Mouse (Mus musculus) Muller cell, postnatal 12 days (primary cell): ENCODE data around the gene Plekhg1.

Experiments
- DNase-seq: peaks from one replicate; pipeline ENCODE4 v3.0.0-alpha.2; 2015; ENCODE audit errors: inconsistent ontology term

Plekhg1 gene

DNA sequence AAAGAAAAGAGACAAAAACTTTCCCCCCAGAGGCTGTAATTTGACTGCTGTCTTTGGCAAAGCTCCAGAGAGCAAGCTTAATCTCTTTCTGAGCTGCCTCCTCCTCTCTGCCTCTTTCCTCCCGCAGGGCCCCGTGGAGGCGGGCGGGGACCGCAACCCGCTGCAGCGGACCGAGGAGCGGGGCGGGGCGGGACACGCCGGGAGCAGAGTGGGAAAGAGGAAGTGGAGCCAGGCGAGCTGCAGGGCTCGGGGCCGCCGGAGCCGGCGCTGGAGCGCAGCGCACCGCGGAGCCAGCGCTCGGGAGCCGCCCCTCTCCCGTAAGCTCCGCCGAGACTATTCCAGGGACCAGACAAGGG lies at the start of gene Plekhg1:
TSS of gene Plekhg1 (plus strand) at position 217 of the 356 bp plus-strand sequence.
- DNase-seq, result peak; percentile 90

DNA sequence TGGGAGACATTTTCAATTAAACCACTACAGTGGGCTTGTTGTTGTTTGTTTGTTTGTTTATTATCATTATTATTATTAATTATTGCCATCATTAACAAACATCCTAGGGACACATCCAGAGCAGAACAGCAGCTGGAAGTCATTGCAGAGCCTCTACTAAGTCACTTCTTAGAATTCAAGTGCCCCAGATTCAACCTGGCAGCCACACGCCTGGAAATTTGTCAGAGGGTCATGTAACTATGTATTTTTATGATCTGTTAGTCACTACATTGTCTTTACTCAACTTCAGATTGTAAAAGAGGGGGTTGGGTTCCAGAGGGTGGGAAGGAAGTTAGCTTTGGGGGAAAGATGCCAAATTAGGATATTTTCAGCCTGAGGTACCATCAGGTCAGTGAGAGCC lies 47.4 kb upstream of the Plekhg1 start:
- no peak for DNase-seq

DNA sequence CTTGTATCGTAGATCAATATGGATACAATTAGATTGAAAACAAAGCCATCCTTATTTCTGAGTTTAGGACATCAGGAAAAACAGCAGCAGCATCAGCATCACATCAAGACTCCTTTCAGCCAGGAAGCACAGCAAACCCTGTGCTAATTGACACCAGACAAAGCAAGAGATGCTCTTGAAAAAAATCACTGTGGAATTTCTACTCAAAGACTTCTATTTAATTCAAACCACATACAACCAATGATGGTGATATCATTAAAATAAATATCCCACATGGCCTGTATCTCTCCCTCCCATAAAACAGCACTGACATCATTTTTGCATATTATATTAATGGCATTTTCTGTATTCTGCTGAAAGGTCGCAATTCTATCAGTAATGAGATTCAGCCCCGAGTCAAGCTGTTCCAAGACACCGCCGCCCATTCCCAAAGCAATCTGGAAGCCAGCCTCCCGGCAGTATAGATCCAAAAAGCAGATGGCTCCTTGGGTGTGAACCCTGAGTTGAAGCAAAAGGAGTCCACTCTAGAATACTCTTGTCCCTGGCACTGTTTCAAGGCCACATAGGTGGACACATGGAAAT lies 46.4 kb upstream of the Plekhg1 start:
- DNase-seq, result no peak

DNA sequence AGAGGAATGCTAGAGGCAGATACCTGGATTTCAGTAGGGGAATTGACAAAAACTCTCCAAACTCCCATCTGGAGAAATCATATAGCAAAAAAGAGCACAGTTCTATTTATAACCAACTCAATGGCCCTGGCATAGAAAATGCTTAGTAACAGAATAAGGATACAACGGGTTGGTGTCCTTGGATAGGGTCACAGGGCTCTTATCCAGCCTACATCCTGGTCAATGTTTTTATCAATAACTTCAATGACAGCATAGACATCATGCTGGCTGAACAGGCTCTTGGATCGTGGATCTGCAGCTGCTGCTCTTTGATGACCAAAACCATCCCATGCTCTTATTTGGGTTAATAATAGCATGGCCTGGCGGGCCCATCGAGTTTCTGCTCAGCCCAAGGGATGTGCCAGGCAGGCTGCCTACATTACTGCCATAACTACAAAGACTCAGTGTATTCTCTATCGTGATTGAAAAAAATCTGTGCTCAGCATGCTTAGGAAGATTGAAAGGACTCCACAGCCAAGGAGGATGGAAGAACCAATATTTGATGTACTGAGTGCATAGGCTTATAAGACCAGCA lies 44.7 kb upstream of the Plekhg1 start:
- peak; percentile 25 for DNase-seq

DNA sequence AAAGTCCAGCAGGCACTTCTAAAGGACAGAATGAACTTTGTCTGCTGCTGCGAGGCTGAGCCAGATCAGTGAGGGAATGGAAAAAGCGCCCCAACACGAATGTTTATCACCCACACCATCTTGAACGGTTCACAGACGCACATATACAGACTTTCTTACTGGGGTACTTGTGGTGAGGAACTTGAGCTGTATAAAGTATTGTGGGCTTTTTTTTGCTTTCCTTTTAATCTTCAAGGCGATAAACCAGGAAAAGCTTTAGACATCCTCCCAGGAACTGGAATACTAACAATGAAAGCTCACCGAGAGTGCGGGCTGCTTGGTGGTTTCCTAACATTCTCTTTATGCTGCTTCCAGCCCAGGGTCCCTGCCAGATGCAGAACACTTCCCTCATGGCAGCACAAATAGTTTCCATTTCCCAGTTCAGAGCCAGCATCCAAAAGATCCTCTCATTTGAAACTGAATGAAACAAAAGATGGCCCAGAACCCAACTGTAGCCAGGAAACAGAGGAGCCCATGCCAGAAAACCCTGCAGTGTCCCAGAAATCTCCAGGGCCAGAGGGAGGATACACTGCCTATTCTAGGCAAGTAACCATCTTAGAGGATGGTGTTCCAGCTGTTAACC lies 43.3 kb upstream of the Plekhg1 start:
- DNase-seq, result peak; percentile 80

DNA sequence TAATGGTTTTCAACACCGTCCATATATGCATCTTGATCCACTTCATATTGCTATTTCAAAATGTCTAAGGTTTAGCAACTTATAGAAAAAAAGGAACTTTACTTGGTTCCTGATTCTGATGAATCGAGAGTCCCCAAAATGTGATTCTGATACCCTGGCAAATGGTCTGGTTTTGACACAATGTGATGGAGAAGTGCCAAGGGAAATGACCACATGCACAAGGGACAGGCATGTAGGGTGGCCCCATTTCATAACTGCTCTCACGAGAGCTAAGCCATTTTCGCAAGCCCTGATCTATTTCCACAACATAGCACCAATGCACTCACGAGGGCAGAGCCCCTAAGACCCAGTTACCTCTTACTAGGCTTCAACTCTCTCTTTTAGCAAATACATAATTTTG lies 42.7 kb upstream of the Plekhg1 start:
- DNase-seq, result peak; percentile 18

DNA sequence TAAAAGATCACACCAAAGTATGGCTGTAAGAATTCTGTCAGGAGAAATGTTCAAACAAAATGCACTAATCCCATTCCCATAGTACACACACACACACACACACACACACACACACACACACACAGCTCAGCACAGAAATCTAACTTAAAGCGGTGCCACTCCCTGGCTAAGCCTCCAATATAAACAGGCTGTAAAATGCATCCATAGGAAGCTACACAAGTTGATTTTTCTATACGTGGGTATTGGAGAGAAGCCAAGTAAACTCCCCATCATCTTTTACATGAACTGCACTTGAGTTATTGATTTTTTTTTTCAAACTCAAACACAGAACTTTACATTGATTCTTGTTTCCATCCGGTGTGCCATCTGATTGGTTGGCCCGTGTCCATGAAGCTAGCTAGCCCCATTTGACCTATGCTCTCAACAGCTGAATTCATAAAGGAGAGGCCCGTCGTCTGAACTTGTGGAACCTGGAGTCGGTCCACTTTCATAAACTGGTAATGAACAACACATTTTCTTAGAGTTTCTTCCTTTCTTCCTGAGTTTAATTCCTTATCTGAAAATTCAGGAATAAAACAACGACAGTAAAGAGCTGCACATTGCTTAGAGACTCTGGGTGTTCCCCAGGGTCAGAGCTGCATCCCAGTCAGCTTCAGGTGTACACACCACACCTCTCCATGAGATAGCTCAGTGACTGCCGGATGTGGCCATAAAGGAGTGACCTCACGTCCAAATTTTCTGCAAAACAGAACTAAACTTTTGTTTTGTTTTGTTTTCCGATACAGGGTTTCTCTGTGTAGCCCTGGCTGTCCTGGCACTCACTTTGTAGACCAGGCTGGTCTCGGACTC lies 39.7 kb upstream of the Plekhg1 start:
- no peak for DNase-seq

DNA sequence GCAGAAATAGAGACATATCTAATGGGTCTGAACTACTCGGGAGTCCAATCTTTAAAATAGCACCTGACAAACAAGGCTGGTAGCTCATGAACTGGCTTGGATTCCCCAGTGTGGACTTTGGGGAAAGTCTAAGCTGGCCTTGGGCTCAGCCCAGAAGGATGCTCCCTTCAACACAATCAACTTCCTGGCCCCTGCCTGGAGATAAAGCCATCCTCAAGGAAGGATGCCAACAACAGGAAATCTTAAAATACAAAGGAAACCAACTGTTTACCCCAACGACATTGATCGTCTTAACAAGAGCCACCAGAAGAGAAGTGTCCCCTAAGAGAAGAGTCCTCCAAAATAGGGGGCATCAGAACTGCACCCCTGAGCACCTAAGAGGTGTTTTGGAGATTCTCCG lies 38.3 kb upstream of the Plekhg1 start:
- no peak for DNase-seq

DNA sequence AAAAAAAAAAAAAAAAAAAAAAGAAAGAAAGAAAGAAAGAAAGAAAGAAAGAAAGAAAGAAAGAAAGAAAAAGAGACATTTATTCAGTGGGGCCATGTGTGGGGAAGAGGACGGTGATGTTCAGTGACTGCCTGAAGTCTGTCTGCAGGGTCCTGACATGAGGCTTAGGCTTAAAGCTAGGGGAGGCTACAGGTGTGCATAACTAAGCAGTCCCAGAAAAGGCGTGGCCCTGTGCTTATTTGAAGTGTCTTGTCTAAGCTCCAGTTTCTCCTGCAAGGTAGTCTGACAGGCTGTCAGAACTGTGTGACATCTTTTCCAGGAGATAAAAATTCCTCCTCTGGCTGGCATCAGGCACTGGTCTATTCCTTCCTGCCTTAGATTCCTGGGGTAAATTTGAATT lies 37.6 kb upstream of the Plekhg1 start:
- DNase-seq, result no peak

DNA sequence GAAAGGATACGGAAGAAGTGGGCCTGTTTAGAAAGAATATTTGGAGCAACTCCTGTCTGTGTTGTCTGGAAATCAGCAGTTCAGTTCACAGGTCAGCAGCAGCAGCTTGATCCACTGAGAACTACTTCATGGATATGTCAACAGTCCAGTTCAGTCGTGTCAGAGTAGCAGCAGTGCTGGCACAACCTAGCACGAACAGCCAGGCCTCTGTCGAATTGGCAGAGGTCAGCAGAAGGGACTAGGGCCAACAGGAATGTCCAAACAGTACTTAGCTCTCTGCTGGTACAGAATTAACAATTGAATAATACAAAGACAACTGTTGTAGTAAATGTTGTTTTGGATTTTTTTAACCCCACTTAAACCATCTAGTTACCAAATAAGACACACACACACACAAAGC lies 33.9 kb upstream of the Plekhg1 start:
- DNase-seq, result no peak

DNA sequence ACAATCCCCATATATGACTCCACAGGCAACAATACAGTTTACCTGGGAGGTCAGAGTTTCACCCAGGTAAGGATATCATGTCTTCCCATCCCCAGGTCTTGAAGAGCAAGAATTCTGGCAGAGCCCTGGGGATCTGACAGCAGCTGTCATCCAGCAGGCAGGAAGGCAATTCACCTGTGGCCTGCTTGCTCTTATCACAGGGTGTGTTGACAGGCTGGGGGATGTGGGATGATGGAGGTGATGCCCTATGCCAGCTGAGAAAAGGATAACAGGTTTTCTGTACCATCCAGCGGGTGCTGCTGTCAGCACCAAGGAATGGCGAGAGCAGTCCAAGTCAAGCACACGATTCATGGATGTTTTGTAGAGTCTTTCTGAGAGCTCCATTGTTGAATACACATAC lies 30.1 kb upstream of the Plekhg1 start:
- DNase-seq, result no peak

DNA sequence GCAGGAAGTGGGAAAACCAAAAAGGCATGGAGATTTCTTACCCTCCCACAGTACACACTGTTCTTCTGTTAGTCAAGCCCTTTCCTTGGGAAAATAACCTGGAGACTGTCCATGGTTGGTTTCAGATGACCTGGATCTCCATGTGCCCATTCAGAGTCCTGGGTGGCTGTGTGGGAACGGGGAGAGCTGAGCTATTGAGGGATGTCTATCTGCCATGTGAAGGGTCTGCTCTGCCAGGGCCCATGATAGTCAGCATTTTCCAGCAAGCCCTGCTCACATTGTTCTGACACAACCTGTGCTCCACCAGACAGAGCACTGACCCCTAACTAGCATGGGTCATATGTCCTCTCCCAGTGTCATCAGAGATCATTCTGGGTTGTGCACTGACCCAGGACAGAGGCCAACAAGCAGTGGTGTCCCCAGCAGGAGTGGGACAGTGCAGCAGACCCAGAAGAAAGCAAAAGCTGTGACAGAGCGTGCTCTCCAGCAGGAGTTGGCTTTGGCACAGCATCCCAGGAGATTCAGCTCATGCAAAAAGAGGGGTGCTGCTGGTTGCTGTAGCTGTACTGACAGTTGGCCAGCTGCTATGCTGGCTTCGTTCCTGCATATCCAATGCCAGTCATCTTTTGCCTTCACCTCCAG lies 24.7 kb upstream of the Plekhg1 start:
- no peak for DNase-seq

DNA sequence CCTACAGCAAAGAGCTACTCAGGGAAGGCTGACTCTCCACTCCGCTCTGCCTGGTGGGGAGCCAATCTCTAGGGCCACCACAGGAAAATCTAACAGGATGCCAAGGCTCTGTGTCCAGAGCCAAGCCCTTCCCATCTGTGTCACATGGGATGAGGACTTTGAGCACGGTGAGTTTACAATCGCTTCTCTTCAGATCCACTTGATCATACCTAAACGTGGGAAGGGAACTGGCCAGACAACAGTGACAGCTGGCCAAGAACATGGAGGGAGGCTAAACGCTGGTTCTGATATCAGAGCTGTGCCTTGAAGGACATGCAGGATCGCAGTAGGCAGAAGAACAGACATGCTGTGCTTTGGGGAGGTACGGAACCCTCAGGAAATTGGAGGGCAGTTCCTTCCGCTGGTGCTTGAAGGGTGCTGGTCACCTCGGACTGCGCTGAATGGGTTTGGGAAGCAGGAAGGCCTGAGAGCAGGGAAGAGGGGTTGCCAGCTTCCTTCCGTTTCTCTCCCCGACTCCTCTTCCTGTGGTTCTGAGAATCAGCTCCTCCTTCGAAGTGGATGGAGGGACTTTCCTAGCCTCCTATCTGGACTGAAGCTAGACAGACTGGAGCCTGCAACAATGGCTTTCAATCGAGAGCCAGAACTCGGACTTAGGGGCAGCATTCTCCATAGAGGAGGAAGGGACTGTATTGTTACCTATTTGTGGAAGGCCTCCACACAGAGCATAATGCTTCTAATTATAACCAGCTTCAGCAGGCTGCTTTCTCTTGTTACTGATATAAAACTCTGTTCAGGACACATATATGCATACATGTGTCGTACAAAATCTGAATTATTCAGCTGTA lies 21.9 kb upstream of the Plekhg1 start:
- DNase-seq, result no peak

DNA sequence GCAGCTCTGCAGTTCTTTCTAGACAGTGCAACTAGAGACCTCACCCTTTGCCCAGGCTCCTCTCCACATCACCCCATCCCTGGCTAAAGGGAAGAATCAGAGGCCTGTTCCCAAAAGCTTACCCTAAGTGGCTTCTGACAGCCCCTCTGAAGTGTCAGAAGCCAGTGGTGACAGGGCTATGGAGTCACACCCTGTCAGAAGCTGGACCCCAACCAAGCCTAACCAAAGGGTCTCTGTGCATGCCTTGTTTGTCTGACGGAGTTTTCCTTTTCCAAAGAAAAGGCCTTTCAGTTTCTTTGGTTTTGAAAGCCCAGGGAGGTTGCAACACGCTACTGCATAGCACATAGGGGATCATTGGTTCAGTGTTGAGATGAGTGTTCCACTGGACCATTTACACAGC lies 19.9 kb upstream of the Plekhg1 start:
- DNase-seq, result no peak

DNA sequence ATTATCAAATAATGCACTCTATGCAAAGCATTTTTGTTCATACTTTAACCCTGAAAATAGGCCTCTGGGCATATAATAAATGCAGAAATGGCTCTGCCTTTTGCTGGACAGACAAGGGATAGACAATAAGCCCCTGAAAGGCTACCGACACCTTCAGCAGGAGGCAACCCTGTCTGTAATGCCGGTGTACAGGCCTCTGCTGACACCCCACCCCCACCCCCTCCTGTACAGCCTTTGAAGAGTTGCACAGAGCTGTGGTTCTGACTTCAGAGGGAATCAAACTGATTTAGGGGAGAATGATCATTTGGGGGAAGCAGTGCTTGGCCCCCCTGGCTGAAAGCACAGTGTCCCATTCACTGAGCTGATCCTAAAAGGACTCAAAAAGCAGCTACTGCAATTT lies 17.8 kb upstream of the Plekhg1 start:
- no peak for DNase-seq

DNA sequence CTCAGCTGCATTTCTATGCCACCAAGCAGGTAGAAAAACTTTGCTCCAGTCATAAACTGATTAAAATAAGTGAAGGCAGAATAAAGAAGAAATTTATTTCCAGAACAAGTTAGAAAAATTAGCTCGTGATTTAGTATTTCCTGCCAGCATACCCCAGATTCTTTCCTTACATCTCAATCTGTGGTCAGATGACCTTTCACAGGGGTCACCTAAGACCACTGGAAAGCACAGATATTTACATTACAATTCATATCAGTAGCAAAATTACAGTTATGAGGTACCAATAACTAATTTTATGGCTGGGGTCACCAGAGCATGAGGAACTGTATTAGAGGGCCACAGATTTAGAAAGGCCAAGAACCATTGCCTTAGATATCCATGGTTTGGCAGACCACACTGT lies 15.5 kb upstream of the Plekhg1 start:
- DNase-seq, result no peak

DNA sequence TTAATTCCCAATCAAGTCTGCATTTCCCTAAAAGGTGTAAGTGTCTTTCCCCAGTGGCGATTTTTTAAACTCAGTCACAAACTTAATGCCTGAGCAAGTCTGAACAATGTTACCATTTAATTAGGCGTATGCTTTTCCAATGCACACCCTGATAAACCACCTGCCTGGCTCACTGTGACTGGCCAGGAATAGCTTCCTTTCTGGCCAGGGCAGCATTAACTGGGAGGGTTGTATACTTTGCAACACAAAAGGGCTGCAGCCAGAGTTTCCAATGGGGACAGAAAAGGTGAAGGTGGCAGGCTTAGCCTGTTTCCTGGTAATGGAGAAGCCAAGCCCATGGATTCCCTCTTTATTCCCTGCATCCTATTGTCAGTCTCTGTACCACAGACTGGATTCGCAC lies 10.5 kb upstream of the Plekhg1 start:
- no peak for DNase-seq

DNA sequence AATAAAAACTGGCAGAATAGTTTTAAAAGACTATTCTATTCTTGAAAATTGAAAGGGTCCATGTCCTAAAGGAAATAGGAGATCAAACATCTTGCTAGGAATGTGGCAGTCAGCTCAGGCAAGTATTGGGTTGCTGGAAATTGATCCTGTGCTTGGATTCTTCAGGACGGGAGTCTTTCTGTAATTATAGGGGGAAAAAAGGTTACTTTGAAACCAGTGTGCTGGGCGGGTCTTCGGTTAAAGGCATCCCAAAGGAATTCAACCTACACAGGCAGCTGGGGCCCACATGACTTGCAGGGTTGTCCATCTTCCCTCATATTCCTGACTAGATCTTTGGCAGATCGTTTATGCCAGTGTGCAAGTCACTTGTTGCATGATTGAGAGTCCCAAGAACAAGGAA lies 9.8 kb upstream of the Plekhg1 start:
- no peak for DNase-seq

DNA sequence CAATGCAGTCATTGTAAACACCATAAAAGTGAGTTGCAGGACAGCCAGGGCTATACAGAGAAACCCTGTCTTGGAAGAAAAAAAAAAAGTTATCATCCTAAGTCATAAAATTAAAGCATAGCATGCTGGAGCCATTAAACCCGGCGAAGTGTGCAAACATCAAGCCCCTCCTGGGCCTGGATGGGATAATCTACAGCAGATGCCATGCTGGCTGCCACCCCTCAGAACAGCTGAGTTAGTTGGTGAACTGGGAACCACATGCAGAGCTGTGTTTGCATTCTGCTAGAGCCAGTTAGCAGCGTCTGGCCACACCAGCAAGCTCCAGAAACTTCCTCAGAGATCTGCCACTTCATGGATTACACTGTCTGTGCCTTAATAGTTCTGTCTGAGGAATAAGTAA lies 3.1 kb upstream of the Plekhg1 start:
- no peak for DNase-seq

DNA sequence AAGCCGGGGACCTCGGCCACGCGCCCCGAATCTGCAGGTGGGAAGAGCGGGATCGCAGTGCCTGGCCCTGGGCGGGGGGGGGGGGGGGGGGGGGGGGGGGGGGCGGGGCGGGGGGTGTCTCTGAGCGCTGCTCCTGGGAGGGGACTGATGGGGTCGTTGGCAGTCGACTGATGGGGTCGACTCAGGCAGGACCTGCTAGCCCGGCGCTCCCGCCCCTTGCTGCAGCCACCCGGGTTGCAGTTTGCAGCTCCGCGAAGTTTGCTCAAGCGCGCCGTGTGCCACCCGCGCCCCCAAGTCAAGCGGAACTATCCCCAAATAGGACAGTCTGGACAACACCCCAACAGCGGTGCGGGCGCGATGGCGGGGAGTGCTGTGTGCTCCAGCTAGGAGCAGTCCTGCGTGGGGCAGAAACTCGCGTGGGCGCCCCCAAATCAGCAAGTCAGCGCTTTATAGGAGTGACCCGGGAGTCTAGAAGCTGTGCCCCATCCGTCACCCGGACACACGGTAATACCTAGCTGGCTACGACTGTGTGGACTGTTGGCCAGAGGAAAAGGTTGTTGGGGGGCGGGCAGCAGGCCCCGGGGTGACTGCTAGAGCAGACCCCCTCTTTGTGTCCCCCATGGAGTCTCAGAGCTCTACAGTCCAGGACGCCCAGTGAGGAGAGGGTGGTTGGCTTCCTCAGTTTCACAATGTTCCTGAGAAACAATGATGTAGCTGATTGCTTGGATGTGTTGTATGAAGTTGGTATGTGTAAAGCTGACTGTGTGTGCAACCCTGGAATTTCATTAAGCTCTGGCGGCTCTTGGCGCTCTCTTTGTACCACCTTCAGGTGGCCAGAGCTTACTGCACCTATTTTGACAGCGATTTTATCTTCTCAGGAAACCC lies 582 bp downstream of the Plekhg1 start:
- peak; percentile 74 for DNase-seq
